Mouse (Mus musculus) midbrain, embryonic 11.5 days (tissue): ENCODE measurements around the gene Mrm2. TPM values are rescaled to one million over a fixed set of nuclear protein-coding genes. Genes with fewer than 3 reads are reported as not detected.
A peak's percentile ranks its signal among the peaks of the same experiment; 100 is the strongest.

Experiments used
- ATAC-seq: fragments of 200-750 bp; cut with Nextera tagmentation; 2 replicates; pipeline ENCODE4 v1.8.0; 2017; ENCODE audit warnings: moderate TSS enrichment, moderate library complexity; ENCODE audit not compliant: low FRiP score
- DNase-seq: peaks from one replicate; pipeline ENCODE4 v3.0.0; 2015; ENCODE audit warnings: low spot score; ENCODE audit errors: missing footprints
- H3K27ac ChIP-seq: fragments of 300-500 bp; sonication (generic); 2 replicates; pipeline ENCODE4 v1.5.1; 2014; ENCODE audit warnings: low read depth, low read length
- H3K27me3 ChIP-seq: fragments of 300-500 bp; sonication (generic); 2 replicates; pipeline ENCODE4 v1.6.1; 2014; ENCODE audit warnings: mild to moderate bottlenecking, low read length, moderate library complexity, mixed read lengths; ENCODE audit not compliant: control insufficient read depth, insufficient read depth
- H3K36me3 ChIP-seq: fragments of 300-500 bp; sonication (generic); 2 replicates; pipeline ENCODE4 v1.6.1; 2014; ENCODE audit warnings: mild to moderate bottlenecking, low read length, moderate library complexity, mixed read lengths; ENCODE audit not compliant: control insufficient read depth, insufficient read depth
- H3K4me1 ChIP-seq: fragments of 300-500 bp; sonication (generic); 2 replicates; pipeline ENCODE4 v1.6.1; 2014; ENCODE audit warnings: low read length; ENCODE audit not compliant: control insufficient read depth, insufficient read depth
- H3K4me2 ChIP-seq: fragments of 300-500 bp; sonication (generic); 2 replicates; pipeline ENCODE4 v1.6.1; 2014; ENCODE audit warnings: mild to moderate bottlenecking, moderate library complexity
- H3K4me3 ChIP-seq: fragments of 300-500 bp; sonication (generic); 2 replicates; pipeline ENCODE4 v1.5.1; 2014; ENCODE audit warnings: low read depth, low read length
- H3K9ac ChIP-seq: fragments of 300-500 bp; sonication (generic); 2 replicates; pipeline ENCODE4 v1.6.1; 2014; ENCODE audit warnings: low read length
- H3K9me3 ChIP-seq: fragments of 300-500 bp; sonication (generic); 2 replicates; pipeline ENCODE4 v1.6.1; 2016; ENCODE audit warnings: low read length; ENCODE audit not compliant: control insufficient read depth
- WGBS: fragments of 180-500 bp; shearing (Covaris S2); extraction: QIAGEN DNeasy Blood & Tissue Kit; methylation state at CpG from one replicate; pipeline ENCODE4 v1.1.7; 2014; 5-methylcytosine and 5-hydroxymethylcytosine counted together
- polyA plus RNA-seq: library from polyadenylated mRNA; unstranded; fragments of >200 nt; fragmentation: Nextera tagmentation; extraction: Ambion mirVana; gene quantifications from 2 replicates; pipeline ENCODE4 v1.2.1, GENCODE M21; 2014

Mrm2 gene
- polyA plus RNA-seq, 1 experiment from 2014 or later, result 22.4 TPM

DNA sequence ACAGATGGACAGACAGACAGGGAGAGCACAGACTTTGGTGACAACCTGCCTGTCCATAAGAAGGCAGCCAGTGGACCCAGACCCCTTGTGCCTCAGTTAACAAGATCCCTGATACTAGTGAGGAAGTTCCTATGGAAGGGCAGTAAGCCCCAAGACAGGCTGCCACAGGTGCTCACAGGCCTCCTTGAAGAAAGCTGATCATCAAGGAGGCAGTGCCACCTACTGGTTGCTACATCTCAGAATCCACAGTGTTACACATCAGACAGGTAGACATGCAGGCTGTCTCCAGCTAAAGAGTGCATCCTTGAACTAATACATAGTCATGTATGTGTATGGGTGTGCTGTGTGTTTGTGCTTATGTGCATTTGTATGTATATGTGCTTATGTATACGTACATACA lies 39.5 kb downstream of the Mrm2 start:
- no peaks in the 10 kb centered on the region for H3K4me1 ChIP-seq
- H3K36me3 ChIP-seq, result peaks cover 16% of the 10 kb centered on the region
- DNase-seq, result peak; percentile 85
- H3K9ac ChIP-seq, result no peak overlapping the region
- H3K4me3 ChIP-seq, result no peak overlapping the region
- H3K4me2 ChIP-seq, result no peak overlapping the region
- no peaks in the 10 kb centered on the region for H3K9me3 ChIP-seq
- no peaks in the 10 kb centered on the region for H3K27me3 ChIP-seq
- H3K27ac ChIP-seq, result no peak overlapping the region
- no peak for ATAC-seq
- 90% methylated on average over 1 of the region's 1 CpGs for WGBS

DNA sequence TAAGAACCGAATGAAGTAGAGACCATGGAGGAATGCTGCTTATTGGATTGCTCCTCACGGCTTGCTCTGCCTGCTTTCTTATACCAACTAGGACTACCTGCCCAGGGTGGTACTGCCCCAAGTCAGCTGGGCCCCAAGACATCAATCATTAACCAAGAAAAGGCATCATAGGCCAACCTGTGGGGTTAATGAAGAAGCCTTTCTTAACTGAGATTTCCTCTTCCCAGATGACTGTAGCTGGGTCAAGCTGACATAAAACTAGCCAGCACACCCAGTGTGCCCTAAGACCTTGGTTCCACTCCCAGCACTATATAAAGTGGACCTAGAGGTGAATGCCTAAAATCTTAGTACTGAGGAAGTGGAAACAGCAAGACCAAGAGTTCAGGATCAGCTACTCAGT lies 42.5 kb downstream of the Mrm2 start:
- Histone ChIP-seq H3K4me1 (no peaks in the 10 kb centered on the region), H3K27me3 (no peaks in the 10 kb centered on the region), H3K27ac (no peak overlapping the region), H3K36me3 (peaks cover 11% of the 10 kb centered on the region), H3K4me2 (no peak overlapping the region), H3K4me3 (no peak overlapping the region), H3K9me3 (no peaks in the 10 kb centered on the region), H3K9ac (no peak overlapping the region)
- DNase-seq (peak; percentile 72), ATAC-seq (no peak)
- 92% methylated on average over 2 of the region's 2 CpGs for WGBS

DNA sequence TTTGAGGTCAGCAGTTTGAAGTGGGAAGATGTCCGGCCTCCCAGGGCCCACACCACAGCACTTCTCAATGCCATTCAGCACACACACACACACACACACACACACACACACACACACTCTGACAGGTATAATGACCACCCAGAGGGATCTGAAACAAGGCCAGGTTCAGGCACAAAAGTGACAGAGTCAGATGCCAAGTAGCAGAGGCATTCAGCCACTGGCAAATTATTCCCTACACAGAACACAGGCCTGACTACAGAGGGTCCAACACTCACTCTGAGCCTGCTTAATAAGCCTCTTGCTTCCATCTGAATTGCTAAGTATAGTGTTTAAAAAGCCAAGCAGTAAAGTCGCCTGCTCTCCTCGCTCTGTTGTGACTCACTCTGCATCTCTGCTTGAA lies 43.4 kb downstream of the Mrm2 start:
- Histone ChIP-seq H3K27me3 (no peaks in the 10 kb centered on the region), H3K4me2 (no peak overlapping the region), H3K9me3 (no peaks in the 10 kb centered on the region), H3K9ac (no peak overlapping the region), H3K36me3 (peaks cover 11% of the 10 kb centered on the region), H3K27ac (no peak overlapping the region), H3K4me3 (no peak overlapping the region), H3K4me1 (no peaks in the 10 kb centered on the region)
- whole genome bisulfite sequencing, result 90% methylated on average over 3 of the region's 3 CpGs
- ATAC-seq (no peak), DNase-seq (peak; percentile 21)

DNA sequence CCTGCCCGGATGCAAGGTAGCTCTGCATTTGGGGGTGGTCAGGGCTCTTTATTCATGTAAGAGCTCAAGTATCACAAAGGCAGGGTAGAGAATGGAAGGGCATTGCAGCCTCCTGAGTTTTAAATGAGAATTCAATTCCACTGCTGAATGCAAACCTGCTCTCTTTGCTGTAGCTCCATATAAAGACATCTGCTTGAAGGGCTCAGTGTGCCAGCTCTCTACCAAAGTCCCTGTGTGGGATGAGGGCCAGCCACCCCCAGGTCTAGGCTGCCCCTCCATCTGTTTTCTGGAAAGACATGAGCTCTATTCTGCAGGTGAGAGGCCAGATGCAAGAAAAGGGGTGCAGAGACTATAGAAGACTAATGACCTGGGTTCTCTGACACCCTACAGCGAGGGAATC lies 46.9 kb downstream of the Mrm2 start:
- Histone ChIP-seq H3K27ac (no peak overlapping the region), H3K27me3 (no peaks in the 10 kb centered on the region), H3K4me3 (no peak overlapping the region), H3K9ac (no peak overlapping the region), H3K4me1 (no peaks in the 10 kb centered on the region), H3K36me3 (peaks cover 9% of the 10 kb centered on the region), H3K9me3 (no peaks in the 10 kb centered on the region), H3K4me2 (no peak overlapping the region)
- 86% methylated on average over 2 of the region's 2 CpGs for WGBS
- peak; percentile 59 for DNase-seq
- no peak for ATAC-seq

DNA sequence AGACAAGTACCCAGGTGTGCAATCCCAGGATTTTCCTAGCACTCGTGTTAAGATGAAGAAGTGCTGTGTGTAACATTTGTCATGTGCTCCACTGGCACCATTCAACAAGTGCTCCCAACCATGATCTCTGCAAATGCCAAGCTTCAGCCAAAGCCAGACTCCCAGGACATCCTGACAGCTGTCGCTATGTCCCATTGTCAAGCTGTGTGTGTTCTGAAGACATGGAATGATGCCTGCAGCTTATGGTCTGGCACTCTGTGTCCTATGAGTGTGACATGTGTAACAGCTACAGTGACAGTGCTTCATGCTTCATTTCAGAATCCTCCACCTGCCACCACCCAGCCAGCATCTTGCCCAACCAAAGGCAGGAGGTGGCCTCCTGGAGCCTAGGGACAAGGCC lies 47.7 kb downstream of the Mrm2 start:
- H3K9ac ChIP-seq, result no peak overlapping the region
- no peaks in the 10 kb centered on the region for H3K9me3 ChIP-seq
- peaks cover 3% of the 10 kb centered on the region for H3K36me3 ChIP-seq
- H3K4me3 ChIP-seq, result no peak overlapping the region
- ATAC-seq, result no peak
- DNase-seq, result peak; percentile 53
- H3K4me1 ChIP-seq, result no peaks in the 10 kb centered on the region
- 89% methylated on average over 2 of the region's 2 CpGs for WGBS
- no peaks in the 10 kb centered on the region for H3K27me3 ChIP-seq
- H3K27ac ChIP-seq, result no peak overlapping the region
- no peak overlapping the region for H3K4me2 ChIP-seq

DNA sequence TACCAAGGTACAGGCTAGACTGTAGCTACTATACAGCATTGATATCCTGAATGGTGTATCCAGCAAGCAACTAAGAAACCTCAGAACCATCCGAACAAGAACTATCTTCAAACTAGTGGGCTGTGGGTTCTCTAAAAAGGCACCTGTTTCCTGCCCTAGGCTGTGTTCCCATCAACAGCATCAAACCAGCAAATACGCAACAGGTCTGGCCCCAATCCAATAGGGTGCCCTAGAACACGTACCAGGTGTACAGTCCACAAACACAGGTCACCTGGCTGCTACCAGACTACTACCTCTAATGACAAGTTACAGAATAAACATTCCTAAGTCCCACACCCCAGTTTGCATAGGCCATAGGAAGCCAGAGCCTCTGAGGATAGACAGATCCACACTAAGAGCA lies 48.8 kb downstream of the Mrm2 start:
- Histone ChIP-seq H3K9ac (no peak overlapping the region), H3K36me3 (no peaks in the 10 kb centered on the region; the same call in 1 of the 2 replicates), H3K27ac (no peak overlapping the region), H3K27me3 (no peaks in the 10 kb centered on the region), H3K9me3 (no peaks in the 10 kb centered on the region), H3K4me2 (no peak overlapping the region), H3K4me1 (no peaks in the 10 kb centered on the region), H3K4me3 (no peak overlapping the region)
- 98% methylated on average over 3 of the region's 3 CpGs for WGBS
- ATAC-seq, result no peak
- peak; percentile 8 for DNase-seq

DNA sequence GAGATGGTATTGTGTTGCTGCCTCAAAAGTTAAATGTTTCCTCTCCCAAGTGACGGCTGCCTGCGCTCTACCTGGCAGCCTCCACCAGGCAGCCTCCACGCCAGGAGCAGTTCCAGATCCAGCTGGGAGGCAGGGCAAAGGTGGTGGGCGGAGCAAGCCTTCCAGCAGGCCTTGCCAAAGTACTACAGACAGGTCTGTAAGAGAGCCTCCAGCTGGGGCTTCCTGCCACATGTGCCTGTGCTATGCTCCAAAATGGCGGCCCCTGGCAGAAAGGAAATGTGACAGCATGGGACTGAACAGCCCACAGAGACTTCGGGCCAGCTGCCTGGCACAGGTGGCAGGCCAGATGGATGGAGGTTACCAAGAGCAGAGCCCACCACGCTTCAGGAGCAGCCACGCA lies 49.3 kb downstream of the Mrm2 start:
- Histone ChIP-seq H3K4me2 (no peak overlapping the region), H3K9ac (no peak overlapping the region), H3K4me1 (no peaks in the 10 kb centered on the region), H3K4me3 (no peak overlapping the region), H3K27me3 (no peaks in the 10 kb centered on the region), H3K9me3 (no peaks in the 10 kb centered on the region), H3K27ac (no peak overlapping the region), H3K36me3 (no peaks in the 10 kb centered on the region; the same call in 1 of the 2 replicates)
- 85% methylated on average over 8 of the region's 8 CpGs for WGBS
- DNase-seq (peak; percentile 41), ATAC-seq (no peak)

DNA sequence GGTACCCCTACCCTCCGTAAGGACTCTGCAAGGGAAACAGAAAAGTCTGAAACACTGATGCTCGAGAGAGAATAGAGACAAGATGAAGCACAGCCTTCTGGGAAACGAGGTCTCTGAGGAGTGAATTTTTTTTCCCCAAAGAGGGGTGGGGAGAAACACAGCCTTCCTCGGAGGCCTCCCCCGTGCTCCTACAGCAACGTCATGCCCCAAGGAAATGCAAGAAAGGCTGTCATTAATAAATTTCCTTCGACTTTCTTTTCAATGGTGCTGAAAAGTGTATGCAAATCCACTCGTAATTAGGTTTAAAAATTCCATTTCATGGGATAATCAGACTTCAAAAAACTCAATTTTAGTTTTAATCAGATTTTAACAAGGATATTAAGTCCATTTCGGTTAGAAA lies 51.5 kb downstream of the Mrm2 start:
- Histone ChIP-seq H3K4me1 (no peaks in the 10 kb centered on the region), H3K27ac (no peak overlapping the region), H3K9ac (no peak overlapping the region), H3K36me3 (no peaks in the 10 kb centered on the region; the same call in 1 of the 2 replicates), H3K27me3 (no peaks in the 10 kb centered on the region), H3K4me2 (no peak overlapping the region), H3K9me3 (no peaks in the 10 kb centered on the region), H3K4me3 (no peak overlapping the region)
- no peak for ATAC-seq
- WGBS, result 84% methylated on average over 9 of the region's 9 CpGs
- DNase-seq, result peak; percentile 28
